Mouse (Mus musculus): ENCODE data around the gene Npm3. TPM values are rescaled to one million over a fixed set of nuclear protein-coding genes. Genes with fewer than 3 reads are reported as not detected.

Npm3 gene
- total RNA-seq, 2 experiments from 2014 or later = 28.5 to 30.7 TPM

- DNase-seq (ENCODE audit: low spot score in 2 of 2) = no peak
Observed at GRCm38 (mm10) chr19:45736241-45736640, 13.2 kb downstream of the Npm3 start.

- DNase-seq (ENCODE audit: low spot score in 2 of 2) = no peak
Observed at GRCm38 (mm10) chr19:45734762-45735161, 14.6 kb downstream of the Npm3 start.

DNA sequence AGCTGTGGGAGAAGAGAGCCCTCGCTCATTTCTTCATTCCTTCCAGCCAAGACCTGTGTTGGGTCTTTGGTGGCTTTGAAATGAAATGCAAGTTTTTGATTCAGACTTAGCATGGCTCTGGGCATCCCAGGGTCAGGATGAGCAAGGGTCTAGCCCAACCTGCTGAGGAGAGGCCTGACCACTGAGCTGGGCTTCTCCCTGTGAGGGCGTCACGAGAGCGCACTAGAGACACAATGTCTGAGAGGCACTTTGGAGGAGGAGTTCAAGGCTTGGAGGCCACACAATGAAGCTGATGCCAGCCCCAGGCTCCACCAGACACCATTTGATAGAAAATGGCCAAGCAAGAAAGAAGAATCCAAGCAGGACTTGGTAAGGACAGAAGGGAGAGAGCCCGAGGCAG lies 15.2 kb downstream of the Npm3 start:
- DNase-seq (ENCODE audit: low spot score in 2 of 2) = no peak

GRCm38 (mm10) chr19:45733564-45733963 lies 15.8 kb downstream of the Npm3 start:
- DNase-seq (ENCODE audit: low spot score in 2 of 2) = no peak

GRCm38 (mm10) chr19:45731658-45732057 lies 17.7 kb downstream of the Npm3 start:
- no peak for DNase-seq (ENCODE audit: low spot score in 2 of 2)

DNA sequence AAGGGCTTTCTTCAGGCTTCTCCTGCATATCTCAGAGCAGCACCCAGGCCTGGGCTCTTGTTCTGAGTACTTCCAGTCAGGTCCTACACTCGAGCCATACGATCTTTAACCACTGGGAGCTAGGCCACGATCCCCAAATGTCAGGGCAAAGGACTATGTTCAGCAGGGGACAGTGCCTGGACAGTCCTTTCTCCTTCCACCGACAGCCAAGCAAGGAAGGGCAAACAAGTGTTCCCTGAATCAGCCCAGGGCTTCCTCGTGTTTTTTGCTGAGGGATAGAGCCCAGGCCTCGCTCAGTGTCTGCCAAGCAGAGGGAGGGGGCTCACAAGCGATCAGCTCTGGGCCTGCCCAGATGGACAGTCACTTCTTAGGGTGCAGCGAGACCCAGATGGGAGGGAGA lies 19.3 kb downstream of the Npm3 start:
- DNase-seq (ENCODE audit: low spot score in 2 of 2) = no peak

- no peak for DNase-seq (ENCODE audit: low spot score in 2 of 2)
Observed at GRCm38 (mm10) chr19:45727231-45727630, 22.2 kb downstream of the Npm3 start.

DNA sequence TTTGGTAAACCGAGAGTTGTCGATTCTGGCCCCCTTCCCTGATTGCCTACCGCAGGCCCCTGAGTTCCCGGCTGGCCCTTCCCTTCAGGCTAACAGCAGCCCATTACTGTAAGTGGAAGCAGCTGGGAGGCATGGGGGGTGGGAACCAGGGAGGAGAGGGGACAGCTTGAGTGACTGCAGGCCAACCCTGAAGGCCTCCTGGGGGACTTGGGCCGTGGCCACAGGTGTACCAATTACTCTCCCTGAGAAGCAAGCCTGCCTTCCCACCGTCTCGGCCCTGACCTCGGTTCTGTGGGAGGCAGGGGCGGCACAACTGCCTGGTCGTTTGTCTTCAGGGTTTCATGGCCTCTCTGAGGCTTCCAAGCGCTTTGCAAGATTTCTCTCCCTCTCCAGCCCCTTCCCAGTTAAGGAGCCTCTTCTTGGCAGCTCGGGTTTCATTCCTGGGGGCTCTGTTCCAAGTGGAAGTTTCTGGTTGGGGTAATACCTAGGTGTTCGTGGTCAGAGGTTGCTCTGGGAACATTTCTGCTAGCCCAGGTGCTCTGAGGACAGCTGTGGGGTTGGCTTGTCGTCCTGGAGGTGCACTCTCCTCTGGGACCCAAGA lies 23.6 kb downstream of the Npm3 start:
- no peak for DNase-seq (ENCODE audit: low spot score in 2 of 2)

DNA sequence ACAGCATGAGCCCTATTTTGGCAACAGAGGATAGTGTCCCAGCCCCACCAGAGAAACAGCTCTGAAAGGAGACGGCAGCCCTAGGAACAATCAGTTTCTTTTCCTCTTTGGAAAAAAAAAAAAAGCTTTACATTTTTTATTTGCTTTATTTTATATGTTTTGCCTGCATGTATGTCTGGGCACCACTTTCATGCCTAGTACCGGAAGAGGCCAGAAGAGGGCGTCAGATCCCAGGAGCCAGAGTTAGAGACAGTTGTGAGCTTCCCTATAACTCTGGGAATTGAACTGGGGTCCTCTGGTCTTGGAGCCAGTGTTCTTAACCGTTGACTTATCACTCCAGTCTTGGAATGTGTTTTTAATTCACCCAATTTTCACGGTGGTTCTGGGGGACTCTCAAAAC lies 27.2 kb downstream of the Npm3 start:
- DNase-seq (ENCODE audit: low spot score in 2 of 2) = no peak

- DNase-seq (ENCODE audit: low spot score in 2 of 2) = no peak
Observed at GRCm38 (mm10) chr19:45718286-45718685, 31.1 kb downstream of the Npm3 start.

DNA sequence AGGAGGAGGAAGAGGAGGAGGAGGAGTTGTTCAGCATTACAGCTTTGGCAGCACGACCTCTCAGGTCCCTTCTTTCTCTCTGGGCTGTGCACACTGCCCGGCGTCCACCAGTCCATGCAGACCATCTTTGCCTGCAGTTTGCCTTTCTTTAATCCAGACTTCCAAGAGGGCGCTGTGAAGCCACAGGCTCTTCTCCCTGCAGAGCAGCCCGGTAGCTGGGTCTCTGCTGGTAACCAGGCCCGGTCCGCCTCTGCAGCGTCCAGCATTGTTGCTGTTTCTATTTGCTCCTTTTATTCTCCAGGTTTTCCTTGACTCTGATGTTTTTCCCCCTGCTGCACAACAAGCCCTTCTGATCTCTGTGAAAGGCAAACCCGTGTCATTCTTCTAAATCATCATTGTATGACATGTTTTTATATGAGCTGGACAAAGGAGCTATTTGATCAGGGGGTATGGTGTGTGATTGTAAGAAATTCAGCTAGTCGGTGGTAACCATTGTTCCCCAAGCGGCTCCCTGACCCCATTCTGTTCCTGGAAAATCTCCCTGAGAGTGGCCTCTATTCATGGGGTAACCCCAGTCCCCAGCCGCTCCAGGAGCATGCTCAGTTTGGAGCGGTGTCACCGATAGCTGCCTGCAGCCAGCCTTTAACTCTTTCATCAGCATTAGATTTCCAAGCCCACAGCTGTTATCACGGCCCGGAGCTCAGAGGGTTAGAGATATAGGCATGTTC lies 31.7 kb downstream of the Npm3 start:
- DNase-seq (ENCODE audit: low spot score in 2 of 2) = peak in 1 of 2 experiments; percentile 36

DNA sequence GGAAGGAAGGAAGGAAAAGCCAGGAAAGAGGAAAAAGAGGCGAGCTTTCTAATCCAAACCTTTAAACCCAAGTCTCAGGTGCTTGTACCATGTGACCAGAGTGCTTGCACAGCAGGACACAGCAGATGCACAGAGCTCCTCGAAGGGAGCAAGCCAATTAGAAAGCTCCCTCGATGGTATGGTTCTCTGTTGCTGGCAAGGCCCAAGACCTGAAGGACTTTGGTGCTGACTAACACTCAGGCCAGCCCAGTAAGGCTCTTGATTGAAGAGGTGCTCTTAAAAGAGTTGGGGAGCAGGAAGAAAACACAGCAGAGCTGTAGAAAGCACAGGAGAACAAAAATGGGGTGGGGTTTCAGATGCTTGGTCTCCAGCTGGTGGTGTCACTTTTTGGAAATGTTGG lies 40.7 kb downstream of the Npm3 start:
- DNase-seq (ENCODE audit: low spot score in 2 of 2) = no peak

Other genes with a start within 250 kb of the Npm3 start
- gene Poll, start 189.1 kb downstream of the Npm3 start, total RNA-seq (2021) = 10 to 100 TPM in 1 of 2 experiments, 1 to 10 TPM in 1; 9.4 to 11.0 TPM
- gene Gm17018, start 189.0 kb downstream of the Npm3 start, total RNA-seq (2021) = 10 to 100 TPM; 28.4 to 33.9 TPM
- 10 to 100 TPM; 30.9 to 47.7 TPM for gene Fbxw4, start 89.3 kb downstream of the Npm3 start, total RNA-seq (2021)
- gene Fgf8, start 6.7 kb downstream of the Npm3 start, total RNA-seq (2021) = not detected
- 10 to 100 TPM; 75.4 to 86.4 TPM for gene Mgea5, start 34.2 kb upstream of the Npm3 start, total RNA-seq (2021)
- under 1 TPM in 1 of 2 experiments, not detected in 1; 0.13 TPM for gene Kcnip2, start 66.5 kb upstream of the Npm3 start, total RNA-seq (2021)
- 10 to 100 TPM; 12.0 to 12.3 TPM for gene Armh3, start 248.9 kb upstream of the Npm3 start, total RNA-seq (2021)

Data from adrenal gland, adult 18-20 months (tissue).